Mouse (Mus musculus) bone marrow macrophage, adult 2 months (primary cell): ENCODE data around the gene Hyls1.

Experiments
- CTCF ChIP-seq: IDR thresholded peaks from 2 replicates; pipeline ENCODE4 v1.5.1; 2012; ENCODE audit warnings: low read depth, mild to moderate bottlenecking, low read length, moderate library complexity
- POLR2A ChIP-seq: IDR thresholded peaks from 2 replicates; pipeline ENCODE4 v1.6.1; 2012; ENCODE audit warnings: mild to moderate bottlenecking, low read depth, low read length, borderline replicate concordance

DNA sequence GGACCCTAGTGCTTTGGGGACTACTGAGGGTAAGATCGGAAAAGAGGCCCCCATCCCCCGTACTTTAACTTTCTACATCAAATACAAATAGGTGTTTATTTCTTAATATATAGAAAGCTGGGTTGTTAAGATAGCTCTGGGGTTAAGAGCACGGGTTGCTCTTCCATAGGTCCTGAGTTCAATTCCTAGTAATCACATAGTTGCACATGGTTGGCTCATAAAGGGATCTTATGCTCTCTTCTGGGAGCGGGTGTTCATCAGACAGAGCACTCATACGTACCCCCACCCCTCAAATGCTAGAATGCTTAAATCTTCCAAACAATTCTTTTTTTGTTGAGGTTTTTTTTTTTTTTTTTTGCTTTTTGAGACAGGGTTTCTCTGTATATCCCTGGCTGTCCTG, 465 bp upstream of the Hyls1 start:
- TF ChIP-seq CTCF (no peak), POLR2A (no peak)
